Mouse (Mus musculus) MEL (cell line): ENCODE data around the gene Kansl2. TPM values are rescaled to one million over a fixed set of nuclear protein-coding genes. Genes with fewer than 3 reads are reported as not detected.

Experiments
- DNase-seq: peaks from one replicate; pipeline ENCODE4 v3.0.0; 2011; ENCODE audit warnings: low read depth, low spot score
- H3K27ac ChIP-seq: 2 replicates; pipeline ENCODE4 v1.5.1; 2012; ENCODE audit warnings: low read depth, mild to moderate bottlenecking, control low read depth, low read length, moderate library complexity; ENCODE audit not compliant: control insufficient read depth
- H3K27me3 ChIP-seq, 2 experiments: fragments of 150-350 bp in 1 of 2; sonication (generic) in 1 of 2; 2 replicates each; pipeline ENCODE4 v1.6.1; 2012; ENCODE audit warnings: low read length in 2 of 2, mild to moderate bottlenecking in 2 of 2, improper control_type of control experiment in 1 of 2, moderate library complexity in 1 of 2; ENCODE audit not compliant: insufficient read depth in 2 of 2, control insufficient read depth in 1 of 2
- H3K36me3 ChIP-seq, 2 experiments: 2 replicates each; pipeline ENCODE4 v1.6.1; 2012 to 2014; ENCODE audit warnings: low read length in 2 of 2, improper control_type of control experiment in 1 of 2, inconsistent platforms in 1 of 2, mild to moderate bottlenecking in 1 of 2; ENCODE audit not compliant: insufficient read depth in 2 of 2, control insufficient read depth in 1 of 2
- H3K4me1 ChIP-seq, 2 experiments: fragments of 150-350 bp in 1 of 2; sonication (generic) in 1 of 2; 2 replicates each; pipeline ENCODE4 v1.6.1; 2012; ENCODE audit warnings: low read length in 2 of 2, improper control_type of control experiment in 1 of 2, mild to moderate bottlenecking in 1 of 2; ENCODE audit not compliant: insufficient read depth in 2 of 2, control insufficient read depth in 1 of 2
- H3K4me3 ChIP-seq, 2 experiments: fragments of 150-350 bp in 1 of 2; sonication (generic) in 1 of 2; 2 replicates each; pipeline ENCODE4 v1.5.1; 2012; ENCODE audit warnings: low read depth in 2 of 2, low read length in 2 of 2, mild to moderate bottlenecking in 2 of 2, moderate library complexity in 2 of 2, control low read depth in 1 of 2, improper control_type of control experiment in 1 of 2; ENCODE audit not compliant: control insufficient read depth in 1 of 2, insufficient read depth in 1 of 2
- H3K79me2 ChIP-seq: 2 replicates; pipeline ENCODE4 v1.6.1; 2012; ENCODE audit warnings: mild to moderate bottlenecking, low read length, moderate library complexity; ENCODE audit not compliant: control insufficient read depth, poor library complexity, insufficient read depth
- H3K9ac ChIP-seq: 2 replicates; pipeline ENCODE4 v1.6.1; 2012; ENCODE audit warnings: low read depth, mild to moderate bottlenecking, control low read depth, low read length, moderate library complexity; ENCODE audit not compliant: control insufficient read depth, poor library complexity, severe bottlenecking
- H3K9me3 ChIP-seq: fragments of 150-350 bp; sonication (generic); replicated peaks from 2 replicates; pipeline ENCODE4 v1.6.1; 2012; ENCODE audit warnings: mild to moderate bottlenecking, low read length, improper control_type of control experiment, moderate library complexity; ENCODE audit not compliant: insufficient read depth
- CHD1 ChIP-seq: IDR thresholded peaks from 2 replicates; pipeline ENCODE4 v1.6.1; 2012; ENCODE audit warnings: low read depth, mild to moderate bottlenecking, inconsistent platforms, low read length, improper control_type of control experiment
- CHD2 ChIP-seq: IDR thresholded peaks from 2 replicates; pipeline ENCODE4 v1.6.1; 2011; ENCODE audit warnings: low read length, improper control_type of control experiment
- E2F4 ChIP-seq: IDR thresholded peaks from 2 replicates; pipeline ENCODE4 v1.6.1; 2011; ENCODE audit warnings: low read depth, low read length, improper control_type of control experiment, borderline replicate concordance
- ELF1 ChIP-seq: IDR thresholded peaks from 2 replicates; pipeline ENCODE4 v1.6.1; 2014; ENCODE audit warnings: low read depth, mild to moderate bottlenecking, inconsistent platforms, low read length, improper control_type of control experiment, moderate library complexity
- GABPA ChIP-seq: IDR thresholded peaks from 2 replicates; pipeline ENCODE4 v1.6.1; 2012; ENCODE audit warnings: low read depth, mild to moderate bottlenecking, inconsistent platforms, low read length, improper control_type of control experiment, moderate library complexity
- MAFK ChIP-seq: IDR thresholded peaks from 2 replicates; pipeline ENCODE4 v1.6.1; 2011; ENCODE audit warnings: low read depth, mild to moderate bottlenecking, low read length, improper control_type of control experiment, borderline replicate concordance
- MAX ChIP-seq: IDR thresholded peaks from 2 replicates; pipeline ENCODE4 v1.6.1; 2011; ENCODE audit warnings: low read length, improper control_type of control experiment
- NELFE ChIP-seq: IDR thresholded peaks from 2 replicates; pipeline ENCODE4 v1.6.1; 2011; ENCODE audit warnings: low read depth, low read length, improper control_type of control experiment
- POLR2A ChIP-seq, 2 experiments: IDR thresholded peaks; 2 replicates each; pipeline ENCODE4 v1.6.1; 2011 to 2012; ENCODE audit warnings: low read length in 2 of 2, mild to moderate bottlenecking in 2 of 2, control low read depth in 1 of 2, improper control_type of control experiment in 1 of 2, low read depth in 1 of 2, moderate library complexity in 1 of 2; ENCODE audit not compliant: control insufficient read depth in 1 of 2, insufficient read depth in 1 of 2, poor library complexity in 1 of 2
- SIN3A ChIP-seq: IDR thresholded peaks from 2 replicates; pipeline ENCODE4 v1.6.1; 2012; ENCODE audit warnings: low read length, improper control_type of control experiment, inconsistent platforms
- USF1 ChIP-seq: IDR thresholded peaks from 2 replicates; pipeline ENCODE4 v1.6.1; 2014; ENCODE audit warnings: low read depth, mild to moderate bottlenecking, inconsistent platforms, low read length, improper control_type of control experiment, moderate library complexity
- ZNF384 ChIP-seq: IDR thresholded peaks from 2 replicates; pipeline ENCODE4 v1.6.1; 2012; ENCODE audit warnings: low read depth, mild to moderate bottlenecking, inconsistent platforms, low read length, improper control_type of control experiment
- polyA plus RNA-seq, 2 experiments: library from polyadenylated mRNA; stranded (reverse) in 1 of 2; unstranded in 1 of 2; fragments of >175 nt in 1 of 2; fragments of >200 nt in 1 of 2; gene quantifications; 2 replicates each; pipeline versions ENCODE4 v1.2.1 to v1.2.4; 2012; ENCODE audit warnings: low replicate concordance in 2 of 2, low read depth in 1 of 2; ENCODE audit not compliant: insufficient read length in 2 of 2, insufficient read depth in 1 of 2, missing spikeins in 1 of 2
- total RNA-seq: library from RNA; depleted of rRNA; stranded (reverse); fragments of 300-350 nt; gene quantifications from 2 replicates; pipeline ENCODE4 v1.2.3, GENCODE M21; 2012; rRNA removed

Kansl2 gene
- total and polyA plus RNA-seq, 3 experiments = 157 to 170 TPM; not detected in 1

DNA sequence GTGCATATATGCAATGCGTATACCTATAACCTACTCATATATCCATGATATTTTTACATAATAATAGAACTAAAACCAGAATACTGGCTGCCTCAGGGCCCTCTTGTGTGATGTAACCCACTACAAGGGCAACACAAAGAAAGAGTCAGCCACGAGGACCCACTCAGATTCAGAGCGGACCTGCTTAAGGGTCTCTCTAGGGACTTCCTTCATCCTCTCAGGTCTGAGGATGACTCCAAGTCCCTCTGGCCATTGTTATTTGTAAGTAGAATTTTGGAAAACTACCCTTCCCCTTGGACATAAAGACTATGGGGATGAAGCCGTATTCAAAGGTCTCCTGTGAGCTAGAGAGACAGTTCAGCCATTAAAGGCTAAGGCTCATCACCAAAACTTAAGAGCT, 64.5 kb downstream of the Kansl2 start, which contains the start of gene OR5BS1P:
Gene OR5BS1P (plus strand): TSS at position 301 of the 400 bp plus-strand sequence.
- DNase-seq = no peak
- H3K4me1 ChIP-seq = peaks cover 0 to 3% of the 10 kb centered on the region in 2 experiments; a peak in 1 of 4 replicates
- no peaks in the 10 kb centered on the region for H3K9me3 ChIP-seq
- H3K27ac ChIP-seq = no peak within 1 kb of the TSS
- H3K79me2 ChIP-seq = no peaks in the 10 kb centered on the region
- no peak within 1 kb of the TSS for H3K4me3 ChIP-seq
- no peaks in the 10 kb centered on the region for H3K36me3 ChIP-seq
- TF ChIP-seq ZNF384 (no peak), CHD1 (no peak), MAX (no peak), USF1 (no peak), ELF1 (no peak), CHD2 (no peak), GABPA (no peak), SIN3A (no peak), POLR2A (IDR thresholded peaks at IDR 0.05; ENCODE audit: control insufficient read depth in 1 of 2, insufficient read depth in 1 of 2, low read depth in 1 of 2, low read length in 2 of 2, poor library complexity in 1 of 2) (no peak), E2F4 (no peak), NELFE (no peak), MAFK (no peak)
- peaks cover 16 to 22% of the 10 kb centered on the region in 2 experiments for H3K27me3 ChIP-seq
- no peak within 1 kb of the TSS for H3K9ac ChIP-seq

Other genes starting within 250 kb of the Kansl2 start
- not detected in 2 replicates for gene Zfp641, start 238.1 kb downstream of the Kansl2 start, total RNA-seq
- gene Zfp641, start 238.1 kb downstream of the Kansl2 start, polyA plus RNA-seq = not detected
- 0.07 TPM in 1 of 2 replicates, not detected in the other for gene Olfr285, start 216.9 kb downstream of the Kansl2 start, total RNA-seq
- gene Olfr285, start 216.9 kb downstream of the Kansl2 start, polyA plus RNA-seq = under 1 TPM in 1 of 2 experiments, not detected in 1; 0.01 TPM
- not detected in 2 replicates for gene Olfr284, start 193.3 kb downstream of the Kansl2 start, total RNA-seq
- gene Olfr284, start 193.3 kb downstream of the Kansl2 start, polyA plus RNA-seq = not detected
- gene Olfr283, start 153.3 kb downstream of the Kansl2 start, total RNA-seq = 0.20 and 0.46 TPM in 2 replicates
- under 1 TPM in 1 of 2 experiments, not detected in 1; 0.11 TPM for gene Olfr283, start 153.3 kb downstream of the Kansl2 start, polyA plus RNA-seq
- not detected in 2 replicates for gene Olfr282, start 103.0 kb downstream of the Kansl2 start, total RNA-seq
- gene Olfr282, start 103.0 kb downstream of the Kansl2 start, polyA plus RNA-seq = under 1 TPM in 1 of 2 experiments, not detected in 1; 0.18 TPM
- 0.08 TPM in 1 of 2 replicates, not detected in the other for gene Olfr281, start 81.7 kb downstream of the Kansl2 start, total RNA-seq
- gene Olfr281, start 81.7 kb downstream of the Kansl2 start, polyA plus RNA-seq = under 1 TPM in 1 of 2 experiments, not detected in 1; 0.40 TPM
- gene OR5BS1P, start 64.4 kb downstream of the Kansl2 start, total RNA-seq = 0.04 TPM in 1 of 2 replicates, not detected in the other
- not detected for gene OR5BS1P, start 64.4 kb downstream of the Kansl2 start, polyA plus RNA-seq
- gene Lalba, start 51.5 kb downstream of the Kansl2 start, total RNA-seq = not detected in 2 replicates
- gene Lalba, start 51.5 kb downstream of the Kansl2 start, polyA plus RNA-seq = not detected
- gene Olfr279, start 41.9 kb downstream of the Kansl2 start, total RNA-seq = under 0.01 TPM in 1 of 2 replicates, not detected in the other
- 10 to 100 TPM in 1 of 2 experiments, under 1 TPM in 1; 0.03 to 81.4 TPM for gene Olfr279, start 41.9 kb downstream of the Kansl2 start, polyA plus RNA-seq
- gene Ccnt1, start 36.7 kb upstream of the Kansl2 start, total RNA-seq = 40.5 and 44.0 TPM in 2 replicates
- 10 to 100 TPM; 19.5 to 63.2 TPM for gene Ccnt1, start 36.7 kb upstream of the Kansl2 start, polyA plus RNA-seq
- 0.50 TPM in 1 of 2 replicates, not detected in the other for gene 4930415O20Rik, start 36.7 kb upstream of the Kansl2 start, total RNA-seq
- gene 4930415O20Rik, start 36.7 kb upstream of the Kansl2 start, polyA plus RNA-seq = under 1 TPM in 1 of 2 experiments, not detected in 1; 0.31 TPM
- 58.9 and 76.0 TPM in 2 replicates for gene Adcy6, start 75.8 kb upstream of the Kansl2 start, total RNA-seq
- gene Adcy6, start 75.8 kb upstream of the Kansl2 start, polyA plus RNA-seq = 10 to 100 TPM in 1 of 2 experiments, not detected in 1; 77.3 TPM
- gene Cacnb3, start 96.6 kb upstream of the Kansl2 start, total RNA-seq = 1.4 TPM in 2 replicates
- 1 to 10 TPM in 1 of 2 experiments, not detected in 1; 8.5 TPM for gene Cacnb3, start 96.6 kb upstream of the Kansl2 start, polyA plus RNA-seq
- gene Ddx23, start 128.6 kb upstream of the Kansl2 start, total RNA-seq = 193 and 213 TPM in 2 replicates
- 100 to 1,000 TPM; 194 to 252 TPM for gene Ddx23, start 128.6 kb upstream of the Kansl2 start, polyA plus RNA-seq
- 5.8 and 6.0 TPM in 2 replicates for gene Rnd1, start 143.2 kb upstream of the Kansl2 start, total RNA-seq
- gene Rnd1, start 143.2 kb upstream of the Kansl2 start, polyA plus RNA-seq = 1 to 10 TPM in 1 of 2 experiments, not detected in 1; 5.5 TPM
- not detected in 2 replicates for gene Ccdc65, start 173.9 kb upstream of the Kansl2 start, total RNA-seq
- gene Ccdc65, start 173.9 kb upstream of the Kansl2 start, polyA plus RNA-seq = under 1 TPM in 1 of 2 experiments, not detected in 1; 0.13 TPM
- 109 and 160 TPM in 2 replicates for gene Fkbp11, start 193.9 kb upstream of the Kansl2 start, total RNA-seq
- gene Fkbp11, start 193.9 kb upstream of the Kansl2 start, polyA plus RNA-seq = 100 to 1,000 TPM in 1 of 2 experiments, not detected in 1; 118 TPM
- 37.4 and 41.1 TPM in 2 replicates for gene Arf3, start 228.9 kb upstream of the Kansl2 start, total RNA-seq
- 100 to 1,000 TPM; 140 to 239 TPM for gene Arf3, start 228.9 kb upstream of the Kansl2 start, polyA plus RNA-seq
- gene Wnt10b, start 243.9 kb upstream of the Kansl2 start, total RNA-seq = 0.13 and 0.23 TPM in 2 replicates
- gene Wnt10b, start 243.9 kb upstream of the Kansl2 start, polyA plus RNA-seq = under 1 TPM in 1 of 2 experiments, not detected in 1; 0.14 TPM